11 mouse cellular contexts compared by ENCODE assay signal in genomic region chrX:110816609-110817008, GRCm38 (mm10). TPM values are rescaled to one million over a fixed set of nuclear protein-coding genes. Genes with fewer than 3 reads are reported as not detected.
DNase-seq lines count a peak whose midpoint lies in the region; ATAC-seq and TF ChIP-seq lines count a peak whose summit lies in the region.
"Had no signal": no experiment of that assay in that cellular context is flagged by ENCODE, and none has a peak within 500 bp of the region (broad histone marks: within the 10 kb centered on the region; RNA-seq: fewer than 3 reads in every experiment).

No protein-coding gene starts in this region.

- ATAC-seq in forebrain, embryonic 12.5 days (ENCODE audit: low FRiP score), result no peak
- no peak for ATAC-seq in limb, embryonic 15.5 days (ENCODE audit: insufficient number of reproducible peaks, low FRiP score, low TSS enrichment, low read depth)
- ATAC-seq in megakaryocyte progenitor cell, adult 5-6 weeks (replicated peaks; ENCODE audit: poor library complexity), result no peak

- TF ChIP-seq POLR2A in ES-Bruce4 (IDR thresholded peaks at IDR 0.05; ENCODE audit: insufficient read depth, low read length), result no peak

- no peak overlapping the region for H3K27ac ChIP-seq in ES-Bruce4 (ENCODE audit: insufficient read depth, low read length)
- peak overlapping the region; percentile 59 for H3K27ac ChIP-seq in forebrain, embryonic 12.5 days
- no peak overlapping the region for H3K27ac ChIP-seq in limb, embryonic 15.5 days
- no peak overlapping the region for H3K27ac ChIP-seq in gastrocnemius, adult 2 months

- no peak for TF ChIP-seq EP300 in ES-Bruce4 (IDR thresholded peaks at IDR 0.05; ENCODE audit: insufficient read depth, low read depth, low read length)

- no peaks in the 10 kb centered on the region for H3K4me1 ChIP-seq in ES-Bruce4 (ENCODE audit: control insufficient read depth, insufficient read depth, low read length)
- H3K4me1 ChIP-seq in forebrain, embryonic 12.5 days, result no peaks in the 10 kb centered on the region
- H3K4me1 ChIP-seq in limb, embryonic 15.5 days, result peaks cover 5% of the 10 kb centered on the region; the same call in 1 of the 2 replicates

- H3K4me2 ChIP-seq in forebrain, embryonic 12.5 days, result peak overlapping the region; percentile 54
- H3K4me2 ChIP-seq in limb, embryonic 15.5 days, result peak overlapping the region; percentile 10; the same call in 1 of the 2 replicates

- no peaks in the 10 kb centered on the region for H3K36me3 ChIP-seq in ES-Bruce4 (ENCODE audit: control insufficient read depth, insufficient read depth, low read length, poor library complexity, severe bottlenecking)
- H3K36me3 ChIP-seq in forebrain, embryonic 12.5 days (replicated peaks), result no peaks in the 10 kb centered on the region
- no peaks in the 10 kb centered on the region for H3K36me3 ChIP-seq in limb, embryonic 15.5 days

- H3K27me3 ChIP-seq in ES-Bruce4 (ENCODE audit: control insufficient read depth, insufficient read depth, low read length, poor library complexity, severe bottlenecking), result no peaks in the 10 kb centered on the region
- no peaks in the 10 kb centered on the region for H3K27me3 ChIP-seq in forebrain, embryonic 12.5 days
- peaks cover 36% of the 10 kb centered on the region for H3K27me3 ChIP-seq in limb, embryonic 15.5 days

- intact Hi-C loops in gastrocnemius, adult 2 months (cut with DNase I), result no loop called here

- no peak for TF ChIP-seq CTCF in ES-Bruce4 (IDR thresholded peaks at IDR 0.05; ENCODE audit: low read depth, low read length)
- TF ChIP-seq CTCF in gastrocnemius, adult 2 months (IDR thresholded peaks at IDR 0.05), result no peak

- no peaks in the 10 kb centered on the region for H3K9me3 ChIP-seq in ES-Bruce4 (replicated peaks; ENCODE audit: control insufficient read depth, insufficient read depth, low read length, poor library complexity, severe bottlenecking)
- no peaks in the 10 kb centered on the region for H3K9me3 ChIP-seq in forebrain, embryonic 12.5 days
- H3K9me3 ChIP-seq in limb, embryonic 15.5 days, result no peaks in the 10 kb centered on the region

- H3K9ac ChIP-seq in ES-Bruce4 (ENCODE audit: low read depth, poor library complexity, severe bottlenecking), result no peak overlapping the region
- H3K9ac ChIP-seq in forebrain, embryonic 12.5 days, result peak overlapping the region; percentile 69
- H3K9ac ChIP-seq in limb, embryonic 15.5 days, result no peak overlapping the region

- peak; percentile 28 for DNase-seq in embryo, embryonic 10.5 days (ENCODE audit: low spot score)
- no peak for DNase-seq in embryo, embryonic 10 days (ENCODE audit: low spot score)
- DNase-seq in frontal cortex, adult 2 months (ENCODE audit: extremely low spot score in 1 of 2, low spot score in 1 of 2), result no peak
- no peak for DNase-seq in gastrocnemius, adult 2 months

- H3K4me3 ChIP-seq in ES-Bruce4 (ENCODE audit: low read depth, low read length), result peak overlapping the region; percentile 49
- peak overlapping the region; percentile 54 for H3K4me3 ChIP-seq in forebrain, embryonic 12.5 days (replicated peaks)
- H3K4me3 ChIP-seq in limb, embryonic 15.5 days, result 0 out of 2 replicates have a peak overlapping the region, but pooled peaks have one; percentile 1
- no peak overlapping the region for H3K4me3 ChIP-seq in gastrocnemius, adult 2 months

- 20% methylated on average over 16 of the region's 16 CpGs for WGBS in forebrain, embryonic 12.5 days
- WGBS in limb, embryonic 15.5 days, result 20% methylated on average over 16 of the region's 16 CpGs

RNA-seq across cellular contexts. Expression of gene Pou3f4, which starts 2.5 kb away (rescaled TPM):
- polyA plus RNA-seq in ES-Bruce4 (2011; ENCODE audit: insufficient read depth, insufficient read length, low read depth, missing spikeins), result 0.21 and 0.23 TPM in 2 replicates
- polyA plus RNA-seq in forebrain, embryonic 12.5 days (2016; fragmentation: Nextera tagmentation; extraction: Ambion mirVana), result 14.2 and 16.5 TPM in 2 replicates
- 0.14 and 0.29 TPM in 2 replicates for polyA plus RNA-seq in limb, embryonic 15.5 days (2015; fragmentation: Nextera tagmentation; extraction: Ambion mirVana)
- 10.4 and 11.2 TPM in 2 replicates for polyA plus RNA-seq in frontal cortex, adult 2 months (2012; rRNA removed)
- total RNA-seq in gastrocnemius, adult 2 months (2021), result not detected
- not detected in 2 replicates for total RNA-seq in megakaryocyte progenitor cell, adult 5-6 weeks (2015)
- not detected in 2 replicates for total RNA-seq in megakaryocyte progenitor cell, adult 5-6 weeks (2017)
- total RNA-seq: adrenal gland, adult 18-20 months; megakaryocyte-erythroid progenitor cell, adult 5-6 weeks had no signal
- polyA plus RNA-seq: C2C12 had no signal
